Mouse (Mus musculus) neural tube, embryonic 14.5 days (tissue): Measurements from ENCODE around the gene Actg1. TPM values are rescaled to one million over a fixed set of nuclear protein-coding genes. Genes with fewer than 3 reads are reported as not detected.

Experiments used
- ATAC-seq: fragments of 200-750 bp; cut with Nextera tagmentation; 2 replicates; pipeline ENCODE4 v1.8.0; 2017; ENCODE audit warnings: low read depth, mild to moderate bottlenecking, moderate TSS enrichment, moderate library complexity
- H3K27ac ChIP-seq: fragments of 300-500 bp; sonication (generic); 2 replicates; pipeline ENCODE4 v1.5.1; 2014; ENCODE audit warnings: low read depth, mild to moderate bottlenecking, control low read depth, low read length, moderate library complexity, mixed read lengths
- H3K27me3 ChIP-seq: fragments of 300-500 bp; sonication (generic); 2 replicates; pipeline ENCODE4 v1.6.1; 2014; ENCODE audit warnings: low read length; ENCODE audit not compliant: control insufficient read depth, insufficient read depth
- H3K36me3 ChIP-seq: fragments of 300-500 bp; sonication (generic); 2 replicates; pipeline ENCODE4 v1.6.1; 2014; ENCODE audit warnings: low read length, mixed read lengths; ENCODE audit not compliant: control insufficient read depth, insufficient read depth
- H3K4me1 ChIP-seq: fragments of 300-500 bp; sonication (generic); 2 replicates; pipeline ENCODE4 v1.6.1; 2014; ENCODE audit warnings: low read length; ENCODE audit not compliant: control insufficient read depth, insufficient read depth
- H3K4me2 ChIP-seq: fragments of 300-500 bp; sonication (generic); 2 replicates; pipeline ENCODE4 v1.6.1; 2014; ENCODE audit warnings: mild to moderate bottlenecking, low read depth, low read length, control low read depth
- H3K4me3 ChIP-seq: fragments of 300-500 bp; sonication (generic); 2 replicates; pipeline ENCODE4 v1.5.1; 2014; ENCODE audit warnings: low read depth, low read length, control low read depth, mixed read lengths
- H3K9ac ChIP-seq: fragments of 300-500 bp; sonication (generic); replicated peaks from 2 replicates; pipeline ENCODE4 v1.6.1; 2014; ENCODE audit warnings: low read depth, mild to moderate bottlenecking, control low read depth, low read length, mixed read lengths
- H3K9me3 ChIP-seq: fragments of 300-500 bp; sonication (generic); 2 replicates; pipeline ENCODE4 v1.6.1; 2016; ENCODE audit warnings: low read length; ENCODE audit not compliant: control insufficient read depth
- WGBS: fragments of 180-500 bp; shearing (Covaris S2); extraction: QIAGEN DNeasy Blood & Tissue Kit; methylation state at CpG from one replicate; pipeline ENCODE4 v1.1.7; 2014; 5-methylcytosine and 5-hydroxymethylcytosine counted together
- polyA plus RNA-seq: library from polyadenylated mRNA; unstranded; fragments of >200 nt; fragmentation: Nextera tagmentation; extraction: Ambion mirVana; gene quantifications from 2 replicates; pipeline ENCODE4 v1.2.1, GENCODE M21; 2014

Gene Actg1
- polyA plus RNA-seq, 1 experiment from 2014 or later = 4,176 TPM

DNA sequence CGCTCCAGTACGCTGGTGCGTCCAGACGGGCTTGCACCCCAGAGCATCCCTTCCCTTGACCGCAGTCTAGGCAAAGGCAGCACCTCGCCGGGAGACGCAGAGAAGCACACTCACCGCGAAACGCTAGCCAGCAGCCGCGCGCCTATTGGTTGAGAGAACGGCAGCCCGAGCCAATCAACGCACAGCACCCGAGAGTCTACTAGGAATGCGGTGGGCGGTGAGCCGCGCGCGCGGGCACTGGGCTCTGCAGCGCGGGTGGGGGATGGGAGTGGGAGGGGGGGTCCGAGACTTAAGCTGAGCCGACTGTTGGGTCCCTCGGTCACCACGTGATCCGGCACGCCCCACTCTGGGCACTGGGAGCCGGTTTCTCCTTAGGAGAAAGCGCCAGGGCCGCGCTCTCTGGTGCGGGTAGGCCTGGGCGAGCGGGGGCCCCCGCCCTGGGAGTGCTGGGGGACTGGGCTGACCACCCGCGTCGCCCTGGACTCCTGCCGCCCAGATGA is 37.5 kb downstream of the Actg1 start:
- Histone ChIP-seq H3K27me3 (no peaks in the 10 kb centered on the region), H3K9me3 (no peaks in the 10 kb centered on the region), H3K4me3 (peak overlapping the region; percentile 32), H3K4me1 (peaks cover 36% of the 10 kb centered on the region), H3K27ac (peak overlapping the region; percentile 90), H3K36me3 (no peaks in the 10 kb centered on the region), H3K4me2 (peak overlapping the region; percentile 75), H3K9ac (peak overlapping the region; percentile 68)
- 2% methylated on average over 45 of the region's 45 CpGs for WGBS
- peak; percentile 91 for ATAC-seq

DNA sequence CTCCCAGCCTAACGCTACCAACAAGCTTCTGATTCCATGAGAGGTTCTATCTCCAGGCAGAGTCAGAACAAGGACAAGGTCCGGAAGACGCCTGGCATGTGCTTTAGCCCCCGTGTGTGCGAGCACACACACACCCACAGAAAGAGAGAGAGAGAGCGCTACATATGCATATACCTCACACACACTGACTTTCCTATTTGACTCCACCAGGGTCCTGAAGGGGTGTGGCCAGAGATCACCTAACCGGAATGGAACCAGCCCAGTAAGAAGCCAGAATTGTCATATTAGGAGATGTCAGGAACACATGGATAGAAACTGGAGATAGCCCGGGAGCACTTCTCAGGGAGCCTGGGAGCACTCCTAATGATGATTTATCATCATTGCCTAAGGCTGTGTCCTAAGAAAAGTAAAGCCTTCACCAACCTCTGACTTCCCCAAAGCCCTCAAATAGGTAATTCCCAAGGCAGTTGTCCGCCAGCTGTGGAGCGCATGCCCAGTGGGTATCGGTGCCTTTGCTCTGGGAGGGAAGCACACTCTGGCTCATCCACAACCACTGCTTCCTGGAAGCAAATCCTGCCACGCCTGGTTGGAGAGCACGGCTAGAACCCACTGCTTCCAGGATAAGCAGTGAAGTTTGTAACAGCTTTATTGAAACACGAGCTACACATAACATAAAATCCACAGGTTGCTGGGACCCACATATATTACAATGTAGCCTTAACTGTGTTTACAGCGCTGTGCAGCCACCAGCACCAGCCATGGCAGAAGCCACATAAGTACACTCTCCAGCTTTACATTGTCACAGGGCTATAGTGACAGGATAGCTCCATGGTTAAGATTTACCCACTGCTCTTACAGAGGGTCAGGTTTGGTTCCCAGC is 39.7 kb downstream of the Actg1 start:
- WGBS = 58% methylated on average over 15 of the region's 15 CpGs
- ATAC-seq = no peak

DNA sequence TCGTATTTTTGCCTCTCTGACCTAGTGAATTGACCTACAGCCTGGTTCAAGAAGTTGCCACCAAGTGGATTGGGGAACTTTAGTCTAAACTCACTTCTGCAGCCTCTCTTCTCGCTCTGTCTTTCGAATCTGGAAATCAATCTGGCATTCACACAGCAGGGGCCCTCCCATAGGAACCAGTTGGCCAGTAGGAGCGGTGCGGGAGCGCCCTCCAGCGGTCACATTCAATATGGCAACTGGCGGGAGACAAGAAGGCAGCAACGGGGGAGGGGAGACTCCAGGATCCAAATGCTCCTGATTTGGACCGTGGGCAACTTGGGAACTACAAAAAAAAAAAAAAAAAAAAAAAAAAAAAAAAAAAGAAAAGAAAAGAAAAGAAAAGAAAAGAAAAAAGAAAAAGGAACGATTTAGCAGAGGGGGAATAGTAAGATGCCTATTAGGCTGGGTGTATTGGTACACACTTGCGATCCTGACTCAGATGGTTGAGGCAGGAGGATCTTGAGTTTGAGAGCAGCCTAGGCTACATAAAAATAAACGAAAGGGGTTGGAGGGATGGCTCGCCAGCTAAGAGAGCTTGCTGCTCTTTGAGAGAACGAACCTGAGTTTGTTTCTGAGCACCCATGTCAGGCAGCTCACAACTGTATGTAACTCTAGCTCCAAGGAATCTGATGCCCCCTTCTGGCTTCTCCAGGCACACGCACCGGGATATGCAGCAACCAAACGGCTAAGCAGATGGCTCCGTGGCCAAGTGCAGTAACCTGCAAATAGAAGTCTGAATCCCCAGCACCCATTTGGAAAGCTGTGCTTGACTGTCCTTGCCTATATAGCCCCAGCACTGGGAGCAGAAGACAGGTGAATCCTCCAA is 40.5 kb downstream of the Actg1 start:
- no peak overlapping the region for H3K4me3 ChIP-seq
- no peaks in the 10 kb centered on the region for H3K36me3 ChIP-seq
- no peak overlapping the region for H3K4me2 ChIP-seq
- no peak for ATAC-seq
- 9% methylated on average over 19 of the region's 19 CpGs for WGBS
- no peaks in the 10 kb centered on the region for H3K9me3 ChIP-seq
- no peak overlapping the region for H3K27ac ChIP-seq
- H3K9ac ChIP-seq = no peak overlapping the region
- H3K4me1 ChIP-seq = peaks cover 37% of the 10 kb centered on the region
- H3K27me3 ChIP-seq = no peaks in the 10 kb centered on the region

More for the DNA sequence above, 39.7 kb downstream of the Actg1 start:
- no peaks in the 10 kb centered on the region for H3K36me3 ChIP-seq
- no peaks in the 10 kb centered on the region for H3K9me3 ChIP-seq
- no peaks in the 10 kb centered on the region for H3K27me3 ChIP-seq
- no peak overlapping the region; the same call in 1 of the 2 replicates for H3K27ac ChIP-seq
- H3K4me1 ChIP-seq = peaks cover 37% of the 10 kb centered on the region
- no peak overlapping the region for H3K4me2 ChIP-seq
- no peak overlapping the region for H3K4me3 ChIP-seq
- no peak overlapping the region for H3K9ac ChIP-seq

DNA sequence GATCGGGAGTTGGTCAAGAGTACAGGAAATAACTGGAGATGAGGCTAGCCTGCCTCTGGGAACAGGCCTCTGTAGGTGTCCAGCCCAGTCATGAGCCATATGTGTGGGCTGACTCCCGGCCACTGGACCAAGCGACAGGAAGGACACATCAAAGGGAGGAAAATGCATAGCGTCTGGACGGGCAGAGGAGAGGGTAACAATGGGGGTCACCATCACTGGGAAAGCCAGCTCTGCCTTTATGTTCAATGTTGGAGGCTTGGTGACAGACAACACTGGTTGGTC is 41.3 kb downstream of the Actg1 start:
- Histone ChIP-seq H3K36me3 (no peaks in the 10 kb centered on the region), H3K4me3 (no peak overlapping the region), H3K27ac (no peak overlapping the region), H3K4me1 (peaks cover 37% of the 10 kb centered on the region), H3K9ac (no peak overlapping the region), H3K4me2 (no peak overlapping the region), H3K27me3 (no peaks in the 10 kb centered on the region), H3K9me3 (no peaks in the 10 kb centered on the region)
- 11% methylated on average over 5 of the region's 5 CpGs for WGBS
- no peak for ATAC-seq

DNA sequence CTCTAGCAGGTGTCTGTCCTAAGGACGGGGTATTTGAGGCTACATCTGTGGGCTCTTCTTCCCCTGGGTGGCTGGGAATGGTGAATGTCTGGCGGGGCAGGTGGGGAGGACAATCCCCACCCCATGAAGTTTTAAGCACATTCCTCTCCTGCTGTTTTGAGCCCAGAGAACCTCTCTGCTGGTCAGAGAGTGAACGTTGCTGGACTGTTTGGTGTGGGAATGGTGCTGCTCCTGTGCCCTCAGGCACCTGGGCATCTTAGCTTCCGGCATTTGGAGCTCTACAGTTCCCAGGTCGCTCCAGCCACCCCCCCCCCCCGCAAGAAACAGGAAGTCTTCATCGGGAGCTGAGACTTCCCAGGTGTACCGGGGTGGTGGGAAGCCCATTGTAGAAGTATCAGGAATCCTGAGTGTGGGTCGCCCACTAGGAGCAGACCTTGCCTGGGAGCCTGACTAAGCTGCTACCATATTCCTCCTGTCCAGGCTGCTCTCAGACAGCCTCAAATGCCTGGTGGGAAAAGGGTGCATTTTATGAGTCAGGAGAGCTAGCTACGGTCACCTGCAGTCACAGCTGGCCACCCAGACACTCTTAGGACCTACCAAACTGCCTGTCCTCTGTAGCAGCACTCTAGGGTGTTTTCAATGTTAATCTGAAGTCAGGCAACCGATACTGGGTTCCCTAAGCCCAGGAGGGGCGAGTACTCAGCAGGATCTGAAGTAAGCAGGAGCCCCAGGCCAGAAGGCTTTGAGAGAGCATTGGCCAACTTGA is 41.8 kb downstream of the Actg1 start:
- peak overlapping the region; percentile 67; the same call in 1 of the 2 replicates for H3K9ac ChIP-seq
- no peaks in the 10 kb centered on the region for H3K9me3 ChIP-seq
- no peak for ATAC-seq
- 49% methylated on average over 12 of the region's 12 CpGs for WGBS
- H3K27me3 ChIP-seq = no peaks in the 10 kb centered on the region
- no peak overlapping the region for H3K27ac ChIP-seq
- peaks cover 37% of the 10 kb centered on the region for H3K4me1 ChIP-seq
- no peak overlapping the region for H3K4me3 ChIP-seq
- H3K36me3 ChIP-seq = no peaks in the 10 kb centered on the region
- H3K4me2 ChIP-seq = peak overlapping the region; percentile 80

DNA sequence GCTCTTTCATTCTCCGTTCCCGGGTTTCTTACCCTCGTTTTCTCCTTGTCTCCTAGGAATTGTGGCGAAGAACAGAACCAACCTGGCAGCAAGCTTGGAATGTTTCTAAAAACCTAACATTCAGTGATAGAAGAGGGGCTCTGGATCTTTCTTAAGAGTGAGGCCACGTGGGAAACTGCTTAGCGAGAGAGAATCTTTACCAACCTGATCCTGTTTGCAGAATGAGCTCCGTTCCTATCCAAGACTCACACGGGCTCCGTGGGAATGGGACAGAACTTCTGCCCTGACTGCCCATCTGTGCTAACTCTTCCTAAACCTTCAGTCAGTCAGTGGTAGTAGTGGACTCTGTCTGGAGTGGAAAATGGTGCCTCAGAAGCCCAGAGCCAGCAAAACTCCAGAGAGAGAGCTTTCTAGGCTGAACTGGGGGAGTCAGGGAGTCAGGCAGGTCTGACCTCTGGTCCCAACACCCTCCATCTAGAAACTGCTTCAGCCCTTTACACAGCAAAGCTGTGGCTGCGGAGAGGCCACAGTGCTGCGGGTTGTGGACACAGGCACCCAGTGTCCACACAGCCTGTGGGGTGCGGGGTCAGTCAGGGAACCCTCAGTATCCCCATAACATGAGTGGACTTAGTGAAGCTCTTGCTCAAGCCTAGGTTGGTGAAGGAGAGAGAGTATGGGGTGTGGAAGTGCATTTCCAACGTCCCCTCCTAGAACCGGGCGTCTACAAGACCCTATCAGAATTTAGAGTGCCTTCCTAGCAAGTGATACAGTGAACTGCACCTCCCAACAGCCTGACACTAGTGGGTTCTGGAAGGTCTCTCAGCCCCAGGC is 42.6 kb downstream of the Actg1 start:
- peaks cover 32% of the 10 kb centered on the region for H3K4me1 ChIP-seq
- H3K27ac ChIP-seq = peak overlapping the region; percentile 90
- H3K4me3 ChIP-seq = peak overlapping the region; percentile 47
- peak overlapping the region; percentile 67 for H3K9ac ChIP-seq
- no peaks in the 10 kb centered on the region for H3K36me3 ChIP-seq
- 22% methylated on average over 15 of the region's 15 CpGs for WGBS
- H3K4me2 ChIP-seq = peak overlapping the region; percentile 80
- no peaks in the 10 kb centered on the region for H3K9me3 ChIP-seq
- no peaks in the 10 kb centered on the region for H3K27me3 ChIP-seq
- ATAC-seq = no peak

DNA sequence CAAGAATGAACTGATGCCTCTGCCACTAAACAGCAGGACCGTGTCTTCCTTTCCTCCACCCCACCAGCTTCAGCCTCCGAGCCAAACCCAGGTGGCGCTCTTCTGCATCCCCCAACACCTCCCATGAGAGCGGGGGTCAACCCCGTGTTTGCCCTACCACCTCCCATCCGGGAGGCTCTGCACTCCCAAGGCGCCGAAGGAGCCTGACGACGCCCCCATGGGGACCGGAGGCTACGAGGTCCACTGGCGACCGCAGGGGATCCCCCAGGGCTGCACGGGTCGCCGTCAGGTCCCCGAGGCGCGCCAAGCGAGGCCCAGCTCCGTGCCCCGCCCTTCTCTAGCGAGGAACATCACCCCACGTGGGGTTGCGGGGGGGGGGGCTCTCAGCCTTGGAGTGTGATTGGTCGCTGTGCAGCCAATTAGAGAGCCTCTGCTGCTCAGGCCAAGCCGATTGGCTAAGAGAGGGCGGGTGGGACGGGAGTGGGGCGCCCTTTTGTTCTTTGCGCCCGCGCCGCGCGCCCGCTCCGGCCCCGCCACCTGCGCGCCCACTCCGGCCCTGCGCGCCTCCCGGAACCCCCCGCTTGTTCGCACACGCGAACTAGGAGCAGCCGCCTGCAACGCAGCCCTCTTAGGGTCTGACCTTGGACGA is 43.3 kb downstream of the Actg1 start:
- ATAC-seq = peak; percentile 94
- peak overlapping the region; percentile 93 for H3K27ac ChIP-seq
- no peaks in the 10 kb centered on the region for H3K27me3 ChIP-seq
- H3K4me2 ChIP-seq = peak overlapping the region; percentile 80
- peaks cover 29% of the 10 kb centered on the region for H3K4me1 ChIP-seq
- H3K9ac ChIP-seq = peak overlapping the region; percentile 69
- peak overlapping the region; percentile 47 for H3K4me3 ChIP-seq
- H3K36me3 ChIP-seq = no peaks in the 10 kb centered on the region
- H3K9me3 ChIP-seq = no peaks in the 10 kb centered on the region
- under 1% methylated on average over 52 of the region's 53 CpGs for WGBS

DNA sequence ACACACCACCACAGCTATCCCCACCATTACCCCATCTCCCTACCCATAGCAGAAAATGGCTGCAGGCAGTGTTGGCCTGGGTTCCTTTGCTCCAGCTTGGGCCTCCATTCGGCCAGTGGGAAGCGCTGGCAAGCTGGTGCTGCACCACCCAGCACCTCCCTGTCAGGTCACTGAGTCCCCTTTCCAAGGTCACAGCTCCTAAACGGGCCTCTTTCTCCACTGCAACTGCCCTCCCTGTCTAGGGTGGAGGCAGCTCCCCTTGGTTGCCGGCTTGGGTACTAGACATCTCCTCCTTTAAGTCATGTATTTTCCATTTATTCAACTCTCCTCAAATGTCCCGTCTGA is 44.0 kb downstream of the Actg1 start:
- 20% methylated on average over 5 of the region's 5 CpGs for WGBS
- Histone ChIP-seq H3K4me2 (peak overlapping the region; percentile 80; the same call in 1 of the 2 replicates), H3K9me3 (no peaks in the 10 kb centered on the region), H3K4me3 (no peak overlapping the region), H3K36me3 (no peaks in the 10 kb centered on the region), H3K27ac (no peak overlapping the region; the same call in 1 of the 2 replicates), H3K4me1 (peaks cover 29% of the 10 kb centered on the region), H3K27me3 (no peaks in the 10 kb centered on the region), H3K9ac (peak overlapping the region; percentile 69; the same call in 1 of the 2 replicates)
- ATAC-seq = no peak
